Mouse (Mus musculus) kidney, postnatal 0 days (tissue): Measurements from ENCODE around the gene Eme1. TPM values are rescaled to one million over a fixed set of nuclear protein-coding genes. Genes with fewer than 3 reads are reported as not detected.
"Not testable (repeated sequence)": the region's sequence is repeated elsewhere in the genome, so short reads cannot be mapped to it uniquely, and the experiment has no call there.

Experiments
- ATAC-seq: fragments of 200-750 bp; cut with Nextera tagmentation; replicated peaks from 2 replicates; pipeline ENCODE4 v1.8.0; 2017; ENCODE audit warnings: low read depth, moderate number of reproducible peaks, moderate TSS enrichment, moderate library complexity; ENCODE audit not compliant: low FRiP score
- DNase-seq: peaks from one replicate; pipeline ENCODE4 v3.0.0-alpha.2; 2016; ENCODE audit warnings: low spot score
- H3K27ac ChIP-seq: fragments of 300-500 bp; sonication (generic); 2 replicates; pipeline ENCODE4 v1.5.1; 2014; ENCODE audit warnings: mild to moderate bottlenecking
- H3K27me3 ChIP-seq: fragments of 300-500 bp; sonication (generic); 2 replicates; pipeline ENCODE4 v1.6.1; 2014; ENCODE audit warnings: low read length, mixed read lengths; ENCODE audit not compliant: insufficient read depth
- H3K36me3 ChIP-seq: fragments of 300-500 bp; sonication (generic); 2 replicates; pipeline ENCODE4 v1.6.1; 2014; ENCODE audit warnings: low read length, mixed read lengths; ENCODE audit not compliant: insufficient read depth
- H3K4me1 ChIP-seq: fragments of 300-500 bp; sonication (generic); replicated peaks from 2 replicates; pipeline ENCODE4 v1.6.1; 2014; ENCODE audit warnings: antibody characterized with exemption, low read length, mixed read lengths; ENCODE audit not compliant: insufficient read depth
- H3K4me2 ChIP-seq: fragments of 300-500 bp; sonication (generic); 2 replicates; pipeline ENCODE4 v1.6.1; 2014; ENCODE audit warnings: mild to moderate bottlenecking, low read length, moderate library complexity, mixed read lengths
- H3K4me3 ChIP-seq: fragments of 300-500 bp; sonication (generic); replicated peaks from 2 replicates; pipeline ENCODE4 v1.5.1; 2014; ENCODE audit warnings: low read depth, low read length
- H3K9ac ChIP-seq: fragments of 300-500 bp; sonication (generic); 2 replicates; pipeline ENCODE4 v1.6.1; 2014; ENCODE audit warnings: low read depth, low read length
- H3K9me3 ChIP-seq: fragments of 300-500 bp; sonication (generic); replicated peaks from 2 replicates; pipeline ENCODE4 v1.6.1; 2016; ENCODE audit warnings: low read length, inconsistent platforms, mixed read lengths
- CTCF ChIP-seq: IDR thresholded peaks from 2 replicates; pipeline ENCODE4 v1.5.1; 2016; ENCODE audit warnings: antibody characterized with exemption, low read depth, mild to moderate bottlenecking, moderate library complexity
- WGBS: fragments of 180-500 bp; shearing (Covaris S2); extraction: QIAGEN DNeasy Blood & Tissue Kit; methylation state at CpG from one replicate; pipeline ENCODE4 v1.1.7; 2014; 5-methylcytosine and 5-hydroxymethylcytosine counted together
- polyA plus RNA-seq: library from polyadenylated mRNA; unstranded; fragments of >200 nt; fragmentation: Nextera tagmentation; extraction: Ambion mirVana; gene quantifications from 2 replicates; pipeline ENCODE4 v1.2.1, GENCODE M21; 2015

The Eme1 gene
- polyA plus RNA-seq, 1 experiment from 2014 or later: 7.9 TPM

- H3K4me1 ChIP-seq: no peaks in the 10 kb centered on the region
- H3K9me3 ChIP-seq: no peaks in the 10 kb centered on the region
- no peaks in the 10 kb centered on the region for H3K27me3 ChIP-seq
- ATAC-seq (no peak), DNase-seq (no peak)
- WGBS: 59% methylated on average over 1 of the region's 1 CpGs
- TF ChIP-seq CTCF: no peak
- no peak overlapping the region for H3K27ac ChIP-seq
- H3K4me3 ChIP-seq: no peak overlapping the region
- no peak overlapping the region for H3K9ac ChIP-seq
- H3K36me3 ChIP-seq: peaks cover 38% of the 10 kb centered on the region
- no peak overlapping the region for H3K4me2 ChIP-seq
Observed at GRCm38 (mm10) chr11:94661344-94661743, 7.6 kb upstream of the Eme1 start.

DNA sequence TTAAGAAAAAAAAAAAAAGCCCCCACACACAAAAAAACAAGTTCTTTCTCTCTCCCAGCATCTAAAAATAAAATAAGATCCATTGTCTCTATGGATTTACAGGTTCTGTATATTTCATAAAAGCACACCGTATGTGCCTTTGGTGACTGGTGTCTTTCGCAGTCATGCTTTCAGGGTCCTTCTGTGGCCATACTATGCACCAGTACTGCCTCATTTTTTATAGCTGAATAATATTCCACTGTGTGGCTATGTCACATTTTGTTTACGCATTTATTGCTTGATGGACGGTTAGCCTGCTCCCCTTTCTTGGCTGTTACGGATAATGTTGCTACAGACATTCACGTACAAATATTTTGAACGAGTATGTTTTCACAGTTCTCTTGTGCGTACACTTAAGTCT is 791 bp downstream of the Eme1 start:
- 46% methylated on average over 8 of the region's 8 CpGs for WGBS

GRCm38 (mm10) chr11:94651241-94651640 is 2.5 kb downstream of the Eme1 start:
- not testable (repeated sequence) for ATAC-seq, DNase-seq, H3K27ac ChIP-seq, H3K9me3 ChIP-seq, H3K9ac ChIP-seq, H3K4me2 ChIP-seq, H3K4me1 ChIP-seq, H3K27me3 ChIP-seq, H3K4me3 ChIP-seq
- 0 out of 2 replicates have a peak, but pooled peaks cover 13% of the 10 kb centered on the region for H3K36me3 ChIP-seq
- 94% methylated on average over 5 of the region's 7 CpGs for WGBS

More for the DNA sequence above, 791 bp downstream of the Eme1 start:
- H3K36me3 ChIP-seq: peaks cover 5% of the 10 kb centered on the region; the same call in 1 of the 2 replicates
- ATAC-seq (no peak), DNase-seq (no peak)
- H3K27ac ChIP-seq: no peak overlapping the region
- peak overlapping the region; percentile 65 for H3K4me2 ChIP-seq
- H3K9ac ChIP-seq: 0 out of 2 replicates have a peak overlapping the region, but pooled peaks have one; percentile 78
- TF ChIP-seq CTCF: no peak
- H3K4me1 ChIP-seq: 0 out of 2 replicates have a peak, but pooled peaks cover 6% of the 10 kb centered on the region
- no peaks in the 10 kb centered on the region for H3K9me3 ChIP-seq
- H3K27me3 ChIP-seq: no peaks in the 10 kb centered on the region
- peak overlapping the region; percentile 73 for H3K4me3 ChIP-seq

- ATAC-seq: no peak
- H3K27me3 ChIP-seq: no peaks in the 10 kb centered on the region
- no peaks in the 10 kb centered on the region for H3K4me1 ChIP-seq
- TF ChIP-seq CTCF: no peak
- 94% methylated on average over 4 of the region's 4 CpGs for WGBS
- H3K9me3 ChIP-seq: no peaks in the 10 kb centered on the region
- H3K9ac ChIP-seq: no peak overlapping the region
- no peak for DNase-seq
- H3K36me3 ChIP-seq: peaks cover 45% of the 10 kb centered on the region
- H3K27ac ChIP-seq: no peak overlapping the region
- no peak overlapping the region for H3K4me3 ChIP-seq
- no peak overlapping the region for H3K4me2 ChIP-seq
Observed at GRCm38 (mm10) chr11:94646457-94646856, 7.3 kb downstream of the Eme1 start.

GRCm38 (mm10) chr11:94644461-94645219 is 9.1 kb downstream of the Eme1 start:
- 87% methylated on average over 8 of the region's 8 CpGs for WGBS
- no peaks in the 10 kb centered on the region for H3K27me3 ChIP-seq
- no peak for TF ChIP-seq CTCF
- H3K4me1 ChIP-seq: no peaks in the 10 kb centered on the region
- H3K4me2 ChIP-seq: no peak overlapping the region
- H3K36me3 ChIP-seq: peaks cover 60% of the 10 kb centered on the region
- H3K9ac ChIP-seq: no peak overlapping the region
- no peak for ATAC-seq
- H3K27ac ChIP-seq: no peak overlapping the region
- DNase-seq: no peak
- H3K4me3 ChIP-seq: no peak overlapping the region
- H3K9me3 ChIP-seq: no peaks in the 10 kb centered on the region

DNA sequence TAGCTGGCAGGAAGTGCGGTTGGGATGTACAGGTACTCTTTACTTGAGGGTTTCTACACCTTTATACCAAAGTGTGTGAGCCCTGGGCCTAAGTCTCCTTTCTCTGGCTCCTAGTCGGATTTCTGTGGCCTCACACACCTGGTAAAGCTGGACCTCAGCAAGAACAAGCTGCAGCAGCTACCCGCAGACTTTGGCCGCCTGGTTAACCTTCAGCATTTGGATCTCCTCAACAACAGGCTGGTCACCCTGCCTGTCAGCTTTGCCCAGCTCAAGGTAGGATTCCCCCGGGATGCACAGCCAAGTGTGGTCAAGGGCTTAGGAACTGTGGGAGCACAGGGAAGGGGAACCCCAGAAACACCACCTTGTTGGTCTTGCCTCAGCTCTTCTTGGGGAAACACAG is 19.3 kb downstream of the Eme1 start:
- H3K27me3 ChIP-seq: no peaks in the 10 kb centered on the region
- peaks cover 65% of the 10 kb centered on the region for H3K36me3 ChIP-seq
- H3K9me3 ChIP-seq: no peaks in the 10 kb centered on the region
- no peak for TF ChIP-seq CTCF
- H3K4me2 ChIP-seq: no peak overlapping the region
- H3K27ac ChIP-seq: no peak overlapping the region
- no peak overlapping the region for H3K4me3 ChIP-seq
- H3K4me1 ChIP-seq: peaks cover 8% of the 10 kb centered on the region; the same call in 1 of the 2 replicates
- DNase-seq: no peak
- 86% methylated on average over 5 of the region's 5 CpGs for WGBS
- H3K9ac ChIP-seq: no peak overlapping the region
- no peak for ATAC-seq
